Mouse (Mus musculus): ENCODE data around the gene Syt14.

- TF ChIP-seq POLR2AphosphoS2 (IDR thresholded peaks at IDR 0.05; ENCODE audit: low read length) (no peak), MXI1 (IDR thresholded peaks at IDR 0.05; ENCODE audit: low read depth, low read length) (no peak), RCOR1 (IDR thresholded peaks at IDR 0.05; ENCODE audit: low read depth, low read length) (no peak), BHLHE40 (IDR thresholded peaks at IDR 0.05; ENCODE audit: borderline replicate concordance, low read depth, low read length) (no peak), E2F4 (IDR thresholded peaks at IDR 0.05; ENCODE audit: borderline replicate concordance, low read depth, low read length) (no peak), MAFK (IDR thresholded peaks at IDR 0.05; ENCODE audit: borderline replicate concordance, low read depth, low read length) (no peak), NELFE (IDR thresholded peaks at IDR 0.05; ENCODE audit: low read depth, low read length) (no peak), CTCF (IDR thresholded peaks at IDR 0.05 in 2 of 3, conservative IDR thresholded peaks at IDR 0.05 in 1 of 3; ENCODE audit: control insufficient read depth in 1 of 3, insufficient read depth in 1 of 3, low read depth in 2 of 3, low read length in 3 of 3, poor library complexity in 1 of 3, severe bottlenecking in 1 of 3) (no peak)
Observed at GRCm38 (mm10) chr1:192853988-192854818, 181.4 kb downstream of the Syt14 start.
